Mouse (Mus musculus) R1 (cell line): ENCODE data around the gene Mto1.
A peak's percentile ranks its signal among the peaks of the same experiment; 100 is the strongest.
"Not testable (repeated sequence)": the region's sequence is repeated elsewhere in the genome, so short reads cannot be mapped to it uniquely, and the experiment has no call there.

ENCODE experiments used
- DNase-seq: peaks from one replicate; pipeline ENCODE4 v3.0.0-alpha.2; 2018; ENCODE audit warnings: low read depth, low spot score

The Mto1 gene

DNA sequence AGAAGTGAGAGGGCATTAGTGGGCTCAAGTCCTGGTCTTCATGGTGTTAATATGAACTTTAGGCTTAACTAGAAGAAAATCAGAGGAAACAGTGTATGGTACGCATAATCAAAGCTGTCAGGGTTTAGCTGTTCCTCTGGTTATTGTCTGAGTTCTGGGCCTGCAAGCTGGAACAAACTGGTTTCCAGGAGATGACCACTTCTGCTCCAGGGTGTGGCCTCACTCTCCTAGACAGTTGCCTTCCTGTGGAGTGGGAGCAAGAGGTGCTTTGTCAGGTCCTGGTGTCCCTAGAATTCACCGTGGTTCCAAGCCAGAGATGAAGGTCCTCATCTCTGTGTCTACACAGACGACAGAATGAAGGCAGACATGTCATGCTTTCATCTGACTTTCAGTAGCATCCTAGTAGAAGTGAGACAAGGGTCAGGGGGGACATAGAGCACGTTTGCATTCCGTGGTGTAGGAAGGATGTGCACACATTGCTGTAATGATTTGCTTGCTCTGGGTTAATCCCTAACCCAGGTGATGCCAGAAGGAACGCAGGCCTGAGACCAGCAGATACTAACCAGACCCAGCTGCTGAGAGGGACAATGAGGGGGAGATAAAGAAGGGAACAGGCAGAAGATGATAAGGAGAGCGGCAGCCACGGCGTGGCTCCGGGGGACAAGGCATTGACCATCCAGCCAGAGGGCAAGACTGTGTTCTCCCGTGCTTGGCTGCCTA, 58.2 kb downstream of the Mto1 start:
- peak; percentile 89 for DNase-seq

DNA sequence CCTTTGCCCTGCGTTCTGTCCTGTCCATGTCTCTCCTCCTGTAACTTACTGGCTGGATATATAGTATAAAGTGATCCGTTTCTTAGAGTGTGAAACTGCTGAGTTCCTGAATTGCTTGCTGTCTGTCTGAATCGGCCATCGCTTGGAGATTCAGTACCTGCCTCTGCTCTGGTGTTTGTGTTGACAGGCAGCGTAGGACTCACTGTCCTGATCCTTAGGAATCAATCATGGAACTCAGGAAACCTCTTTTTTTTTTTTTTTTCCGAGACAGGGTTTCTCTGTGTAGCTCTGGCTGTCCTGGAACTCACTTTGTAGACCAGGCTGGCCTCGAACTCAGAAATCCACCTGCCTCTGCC, 58.7 kb downstream of the Mto1 start:
- no peak for DNase-seq

DNA sequence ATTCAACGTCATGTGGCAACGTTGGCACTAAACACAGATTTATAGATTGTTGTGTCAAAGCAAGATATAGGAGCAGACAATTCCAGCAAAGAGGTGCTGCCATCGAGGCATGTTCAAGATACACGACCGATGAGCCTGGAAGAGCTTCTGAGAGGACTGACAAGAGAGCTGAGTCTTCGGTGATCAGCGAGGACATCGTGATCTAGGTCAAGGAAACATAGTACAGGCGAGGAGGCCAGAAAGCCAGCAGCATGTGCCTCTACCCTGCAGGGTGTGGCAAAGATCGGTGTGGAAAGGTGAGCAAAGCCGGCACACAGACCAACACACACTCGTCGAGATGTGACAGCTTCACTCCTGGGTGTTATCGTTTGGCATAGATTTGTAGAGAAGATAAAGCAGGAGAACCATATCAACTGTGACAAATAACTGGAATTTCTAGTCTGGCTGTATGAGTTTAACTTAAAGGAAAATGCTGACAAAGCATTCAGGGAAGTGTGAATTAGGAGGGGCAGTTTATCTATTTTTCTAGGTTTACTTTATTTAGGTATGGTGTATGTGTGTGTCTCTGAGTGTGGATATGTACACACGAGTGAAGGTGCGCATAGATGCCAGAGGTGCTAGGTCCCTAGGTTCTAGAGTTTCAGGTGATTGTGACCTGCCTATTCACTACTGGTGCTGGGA, 60.2 kb downstream of the Mto1 start:
- no peak for DNase-seq

DNA sequence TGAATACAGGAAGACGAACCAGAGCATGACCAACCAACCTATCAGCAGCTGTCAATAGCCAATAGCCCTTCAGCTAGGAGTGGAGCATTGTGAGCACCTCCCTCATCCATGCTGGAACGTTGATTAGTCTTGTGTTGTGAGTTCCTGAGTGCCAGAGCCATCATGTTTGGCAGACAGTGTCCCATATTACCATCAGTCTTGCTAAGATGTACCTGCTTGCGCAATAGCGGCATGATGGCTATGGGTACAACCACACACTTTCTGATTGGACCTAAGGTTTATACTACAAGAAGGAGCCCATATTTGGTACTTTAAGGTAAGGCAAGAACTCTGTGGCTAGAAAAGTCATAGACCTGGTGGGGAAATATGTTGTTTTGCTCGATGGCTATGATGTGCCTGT, 63.7 kb downstream of the Mto1 start:
- no peak for DNase-seq

- DNase-seq: no peak
These were observed 65.9 kb downstream of the Mto1 start for GRCm38 (mm10) chr9:78513776-78514500.

GRCm38 (mm10) chr9:78514681-78515080, 66.7 kb downstream of the Mto1 start:
- DNase-seq: no peak

- DNase-seq: no peak
These were observed 68.1 kb downstream of the Mto1 start for GRCm38 (mm10) chr9:78516125-78516524.

- not testable (repeated sequence) for DNase-seq
These were observed 69.2 kb downstream of the Mto1 start for GRCm38 (mm10) chr9:78517237-78517636.

GRCm38 (mm10) chr9:78520127-78520779, 72.2 kb downstream of the Mto1 start:
- DNase-seq: peak; percentile 100

DNA sequence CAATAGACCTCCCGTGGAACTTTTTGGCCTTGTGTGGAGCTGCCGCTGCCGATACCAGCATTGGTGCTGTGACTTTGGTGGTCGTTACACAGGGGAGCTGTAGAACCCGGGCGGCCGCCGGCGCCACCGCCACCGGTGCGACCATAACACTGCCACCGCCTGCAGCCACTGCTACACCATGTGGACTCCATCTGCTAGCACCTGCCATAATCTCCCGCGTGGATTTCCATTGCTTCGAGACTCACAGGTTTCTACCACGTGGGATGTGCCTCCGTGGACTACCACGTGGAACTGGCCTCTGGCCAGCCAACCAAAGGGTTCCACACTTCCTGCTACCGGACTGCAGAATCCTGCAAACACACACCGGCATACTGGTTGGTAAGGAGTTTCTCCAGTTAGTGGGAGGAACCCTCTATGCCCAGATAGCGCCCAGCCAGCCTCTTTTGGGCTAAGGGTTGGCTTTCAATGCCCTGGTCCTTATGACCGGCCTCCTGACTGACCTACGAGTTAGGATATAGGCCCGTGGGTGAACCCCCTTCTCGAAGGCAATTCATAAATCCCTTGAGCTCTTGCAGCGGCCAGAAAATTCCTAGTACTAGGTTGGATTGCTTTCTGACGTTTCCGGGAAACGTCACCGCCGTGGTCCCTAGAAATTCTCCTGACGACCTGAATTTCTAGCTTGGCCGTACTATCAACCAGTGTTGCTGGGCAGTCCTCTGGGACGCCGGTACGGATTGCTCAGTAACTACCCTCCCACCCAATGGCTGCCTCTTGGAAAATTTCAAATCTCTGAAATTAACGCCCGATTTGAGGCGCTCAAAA, 73.0 kb downstream of the Mto1 start:
- peak; percentile 76 for DNase-seq

DNA sequence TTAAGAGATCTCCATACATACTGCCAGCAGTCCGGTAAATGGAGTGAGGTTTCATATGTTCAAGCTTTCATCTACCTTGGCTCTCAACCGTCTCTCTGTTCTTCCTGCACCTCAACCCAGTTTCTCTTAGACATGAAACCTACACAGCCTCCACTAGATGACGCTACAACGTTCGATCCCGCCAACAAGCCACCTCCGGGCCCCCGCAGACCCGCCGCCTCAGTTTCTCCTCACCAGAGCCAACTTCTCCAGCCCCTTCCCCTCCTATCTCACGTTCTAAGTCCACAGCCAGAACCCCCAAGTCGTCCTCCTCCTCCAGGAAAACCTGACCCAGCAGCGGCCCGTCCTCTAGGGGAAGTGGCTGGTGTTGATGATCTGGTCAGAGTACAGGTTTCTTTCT, 73.7 kb downstream of the Mto1 start:
- DNase-seq: peak; percentile 87
